Mouse (Mus musculus) stomach, embryonic 15.5 days (tissue): Measurements from ENCODE around the gene Fam170b. TPM values are rescaled to one million over a fixed set of nuclear protein-coding genes. Genes with fewer than 3 reads are reported as not detected.

Experiments
- ATAC-seq: fragments of 200-750 bp; cut with Nextera tagmentation; 2 replicates; pipeline ENCODE4 v1.8.0; 2017; ENCODE audit warnings: low read depth, moderate number of reproducible peaks, moderate TSS enrichment; ENCODE audit not compliant: insufficient read depth, low FRiP score
- H3K27ac ChIP-seq: fragments of 300-500 bp; sonication (generic); 2 replicates; pipeline ENCODE4 v1.5.1; 2015; ENCODE audit warnings: mild to moderate bottlenecking, inconsistent platforms
- H3K27me3 ChIP-seq: fragments of 300-500 bp; sonication (generic); replicated peaks from 2 replicates; pipeline ENCODE4 v1.6.1; 2015; ENCODE audit warnings: inconsistent platforms
- H3K36me3 ChIP-seq: fragments of 300-500 bp; sonication (generic); 2 replicates; pipeline ENCODE4 v1.6.1; 2015; ENCODE audit warnings: inconsistent platforms
- H3K4me1 ChIP-seq: fragments of 300-500 bp; sonication (generic); 2 replicates; pipeline ENCODE4 v1.6.1; 2015; ENCODE audit warnings: inconsistent platforms
- H3K4me2 ChIP-seq: fragments of 300-500 bp; sonication (generic); 2 replicates; pipeline ENCODE4 v1.6.1; 2015; ENCODE audit warnings: mild to moderate bottlenecking, inconsistent platforms
- H3K4me3 ChIP-seq: fragments of 300-500 bp; sonication (generic); replicated peaks from 2 replicates; pipeline ENCODE4 v1.5.1; 2015; ENCODE audit warnings: inconsistent platforms
- H3K9ac ChIP-seq: fragments of 300-500 bp; sonication (generic); 2 replicates; pipeline ENCODE4 v1.6.1; 2015; ENCODE audit warnings: inconsistent platforms
- H3K9me3 ChIP-seq: fragments of 300-500 bp; sonication (generic); 2 replicates; pipeline ENCODE4 v1.6.1; 2016; ENCODE audit warnings: inconsistent platforms
- WGBS: fragments of 180-500 bp; shearing (Covaris S2); methylation state at CpG from one replicate; pipeline ENCODE4 v1.1.7; 2015; 5-methylcytosine and 5-hydroxymethylcytosine counted together
- polyA plus RNA-seq: library from polyadenylated mRNA; unstranded; fragments of >200 nt; fragmentation: Nextera tagmentation; extraction: Ambion mirVana; gene quantifications from 2 replicates; pipeline ENCODE4 v1.2.1, GENCODE M21; 2015

Fam170b gene
- polyA plus RNA-seq: not detected in 2 replicates

DNA sequence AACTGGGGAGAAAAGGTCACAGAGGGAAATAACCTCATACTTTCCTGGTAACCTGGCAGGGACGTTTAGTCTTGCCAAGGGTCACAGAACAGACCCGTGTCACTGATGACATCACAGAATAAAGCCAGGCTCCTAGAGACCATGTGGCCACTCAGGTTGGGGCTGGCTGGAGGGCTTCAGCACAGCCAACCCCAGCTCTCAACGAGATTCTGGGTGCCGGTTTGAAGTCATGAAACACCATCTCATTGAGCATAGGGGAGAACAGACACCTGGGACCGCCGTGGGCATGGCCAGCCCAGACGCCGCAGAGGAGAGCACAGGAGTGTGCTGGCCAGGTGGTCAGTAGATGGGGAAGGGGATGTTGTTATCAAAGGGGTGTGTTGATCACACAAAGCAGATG lies at the start of gene Fam170b:
Gene Fam170b, plus strand, starts transcription at position 116 of the 400 bp plus-strand sequence.
- H3K36me3 ChIP-seq: no peaks in the 10 kb centered on the region
- 0 out of 2 replicates have a peak, but pooled peaks cover 4% of the 10 kb centered on the region for H3K4me1 ChIP-seq
- H3K9ac ChIP-seq: no peak within 1 kb of the TSS
- no peak for ATAC-seq
- 71% methylated on average over 8 of the region's 8 CpGs for WGBS
- H3K9me3 ChIP-seq: no peaks in the 10 kb centered on the region
- H3K4me2 ChIP-seq: no peak within 1 kb of the TSS
- no peak within 1 kb of the TSS for H3K4me3 ChIP-seq
- no peak within 1 kb of the TSS for H3K27ac ChIP-seq
- no peaks in the 10 kb centered on the region for H3K27me3 ChIP-seq

DNA sequence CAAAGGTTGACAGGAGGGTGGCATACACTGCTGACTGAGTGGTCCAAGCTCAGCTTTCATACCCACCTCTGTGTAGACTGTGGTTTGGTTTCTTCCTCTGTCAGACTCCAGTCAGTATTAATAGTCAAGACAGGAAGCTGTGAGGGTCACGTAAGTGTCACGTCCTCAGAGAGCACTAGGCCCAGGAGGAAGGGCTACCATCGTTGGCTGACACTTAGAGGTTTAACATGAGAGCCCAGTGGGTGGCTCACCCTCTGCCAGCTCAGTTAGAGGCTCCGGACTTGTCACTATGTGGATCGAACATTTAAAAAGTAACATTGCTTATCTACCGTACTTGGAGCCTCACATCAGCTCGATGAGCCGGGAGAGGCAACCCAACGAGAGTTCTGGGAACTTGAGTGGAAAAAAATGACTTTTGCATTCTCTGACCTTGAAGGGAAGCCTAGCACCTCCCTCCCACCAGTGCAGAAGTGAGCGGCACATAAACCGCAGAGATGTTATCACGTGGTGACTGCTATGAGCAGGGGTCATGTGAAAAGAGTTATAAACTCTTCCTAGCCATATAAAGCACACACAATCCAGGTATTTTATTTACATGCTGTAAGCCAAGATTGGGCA lies 49.5 kb upstream of the Fam170b start:
- no peak overlapping the region for H3K27ac ChIP-seq
- H3K9me3 ChIP-seq: no peaks in the 10 kb centered on the region
- H3K9ac ChIP-seq: no peak overlapping the region
- H3K4me1 ChIP-seq: no peaks in the 10 kb centered on the region
- no peak for ATAC-seq
- H3K36me3 ChIP-seq: no peaks in the 10 kb centered on the region
- no peaks in the 10 kb centered on the region for H3K27me3 ChIP-seq
- H3K4me2 ChIP-seq: no peak overlapping the region
- H3K4me3 ChIP-seq: no peak overlapping the region
- 61% methylated on average over 12 of the region's 12 CpGs for WGBS

DNA sequence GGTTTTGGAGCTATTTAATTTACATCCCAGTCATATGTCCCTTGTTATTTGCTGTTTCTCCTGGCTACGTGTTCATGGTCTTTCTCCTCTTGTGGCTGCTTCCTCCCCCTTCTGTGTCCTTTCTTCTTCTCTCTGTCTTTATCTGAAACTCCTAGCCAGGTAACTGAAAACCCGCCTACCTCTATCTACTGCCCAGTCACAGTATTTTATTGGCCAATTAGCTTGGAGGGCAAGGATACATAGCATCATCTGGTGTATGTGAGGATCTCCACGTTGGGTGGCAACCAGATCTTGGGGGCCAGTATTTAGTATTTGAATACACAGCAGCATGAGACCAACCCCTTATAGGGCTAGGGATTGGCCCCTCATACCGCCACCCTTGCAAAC lies 49.0 kb upstream of the Fam170b start:
- H3K9ac ChIP-seq: no peak overlapping the region
- no peak overlapping the region for H3K4me2 ChIP-seq
- H3K9me3 ChIP-seq: no peaks in the 10 kb centered on the region
- no peaks in the 10 kb centered on the region for H3K4me1 ChIP-seq
- H3K4me3 ChIP-seq: no peak overlapping the region
- WGBS: 71% methylated on average over 4 of the region's 4 CpGs
- ATAC-seq: no peak
- H3K36me3 ChIP-seq: no peaks in the 10 kb centered on the region
- no peak overlapping the region for H3K27ac ChIP-seq
- H3K27me3 ChIP-seq: no peaks in the 10 kb centered on the region

GRCm38 (mm10) chr14:32785556-32786130 lies 48.1 kb upstream of the Fam170b start, which contains the start of gene Tmem273:
TSS of gene Tmem273 (plus strand) at chr14:32785963.
- Histone ChIP-seq H3K4me1 (no peaks in the 10 kb centered on the region), H3K27ac (no peak within 1 kb of the TSS), H3K9ac (no peak within 1 kb of the TSS), H3K9me3 (no peaks in the 10 kb centered on the region), H3K4me2 (no peak within 1 kb of the TSS), H3K27me3 (no peaks in the 10 kb centered on the region), H3K36me3 (no peaks in the 10 kb centered on the region), H3K4me3 (no peak within 1 kb of the TSS)
- no peak for ATAC-seq
- 74% methylated on average over 3 of the region's 3 CpGs for WGBS

DNA sequence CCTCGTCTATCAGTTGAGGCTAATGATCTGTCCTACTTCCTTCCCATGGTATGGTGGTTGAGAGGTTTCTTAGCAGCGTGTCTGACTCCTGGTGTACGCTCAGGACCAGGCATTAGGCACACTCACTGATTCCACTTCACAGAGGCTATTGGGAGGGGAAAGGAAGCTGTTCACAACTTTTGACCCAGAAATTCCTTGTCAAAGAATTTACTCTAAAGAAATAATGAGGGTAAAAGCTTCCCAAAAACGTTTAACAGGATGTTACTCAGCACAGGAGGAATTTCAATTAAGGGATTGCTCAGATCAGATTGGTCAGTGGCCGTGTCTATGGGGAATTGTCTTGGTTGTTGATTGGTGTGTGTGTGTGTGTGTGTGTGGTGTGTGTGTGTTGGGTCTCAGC lies 46.1 kb upstream of the Fam170b start:
- no peaks in the 10 kb centered on the region for H3K4me1 ChIP-seq
- H3K9ac ChIP-seq: no peak overlapping the region
- no peak overlapping the region for H3K4me3 ChIP-seq
- H3K4me2 ChIP-seq: no peak overlapping the region
- H3K9me3 ChIP-seq: no peaks in the 10 kb centered on the region
- WGBS: 54% methylated on average over 5 of the region's 5 CpGs
- H3K27ac ChIP-seq: no peak overlapping the region
- H3K27me3 ChIP-seq: no peaks in the 10 kb centered on the region
- no peaks in the 10 kb centered on the region for H3K36me3 ChIP-seq
- no peak for ATAC-seq

DNA sequence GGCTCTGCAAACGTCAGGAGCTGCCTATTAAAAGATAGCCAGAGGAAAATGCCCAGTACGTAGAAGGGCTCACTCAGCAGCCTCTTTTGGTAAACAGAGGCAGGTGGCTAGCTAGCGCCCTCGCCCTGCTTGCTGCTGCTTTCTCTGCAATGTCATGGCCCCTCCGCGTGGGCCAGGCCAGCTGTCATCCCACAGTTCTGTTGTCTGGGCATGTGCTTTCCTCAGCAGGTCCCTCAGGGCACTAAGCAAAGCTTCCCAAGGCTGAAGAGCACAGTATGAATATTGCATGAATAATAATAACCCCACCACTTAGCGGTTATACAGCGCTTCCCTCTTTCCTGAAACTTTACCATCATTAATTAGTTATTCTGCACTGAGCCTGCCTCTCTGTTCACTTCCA lies 37.4 kb upstream of the Fam170b start:
- Histone ChIP-seq H3K36me3 (no peaks in the 10 kb centered on the region), H3K9me3 (no peaks in the 10 kb centered on the region), H3K4me2 (no peak overlapping the region), H3K9ac (no peak overlapping the region), H3K4me3 (no peak overlapping the region), H3K27ac (no peak overlapping the region), H3K4me1 (no peaks in the 10 kb centered on the region), H3K27me3 (no peaks in the 10 kb centered on the region)
- WGBS: 50% methylated on average over 8 of the region's 8 CpGs
- ATAC-seq: no peak

DNA sequence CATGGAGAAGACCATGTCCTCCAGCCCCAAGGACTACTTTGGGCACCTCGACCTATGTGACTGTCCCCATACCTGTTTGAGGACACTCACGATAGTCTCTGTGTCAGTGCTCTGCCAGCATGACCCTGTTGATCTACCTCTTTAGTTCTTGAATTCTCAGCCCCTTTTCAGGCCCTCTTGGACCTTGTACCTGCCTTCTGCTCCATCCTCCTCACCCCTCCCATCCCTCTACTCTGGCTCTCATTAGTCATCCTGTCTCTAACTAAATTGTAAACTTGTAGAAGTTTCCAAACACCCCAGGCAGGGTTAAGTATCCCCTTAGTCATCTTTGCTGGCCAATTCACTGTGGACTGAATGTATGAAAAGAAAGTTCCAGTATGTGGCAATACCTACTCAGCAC lies 36.0 kb upstream of the Fam170b start:
- no peaks in the 10 kb centered on the region for H3K36me3 ChIP-seq
- no peaks in the 10 kb centered on the region for H3K4me1 ChIP-seq
- no peaks in the 10 kb centered on the region for H3K27me3 ChIP-seq
- H3K4me3 ChIP-seq: no peak overlapping the region
- H3K27ac ChIP-seq: no peak overlapping the region
- no peaks in the 10 kb centered on the region for H3K9me3 ChIP-seq
- 76% methylated on average over 2 of the region's 2 CpGs for WGBS
- ATAC-seq: no peak
- no peak overlapping the region for H3K4me2 ChIP-seq
- no peak overlapping the region for H3K9ac ChIP-seq

DNA sequence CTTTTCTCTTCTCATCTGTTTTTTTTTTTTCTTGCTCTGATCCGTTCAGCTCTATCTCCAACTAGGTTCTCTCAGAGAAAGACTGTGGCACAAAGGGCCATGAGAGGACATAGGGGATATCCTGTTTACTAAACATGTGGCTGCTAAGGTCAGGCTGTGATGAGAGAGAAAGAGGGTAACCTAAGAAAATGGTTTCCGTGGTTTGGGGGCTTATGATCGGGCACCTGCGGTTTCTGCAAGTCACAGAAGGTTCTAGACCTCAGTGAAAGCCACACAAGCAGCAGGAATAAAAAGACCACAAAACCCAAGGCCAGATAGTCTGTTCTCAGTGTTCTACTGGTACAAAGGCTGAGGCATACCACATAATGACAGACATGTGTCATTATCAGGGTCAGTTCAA lies 35.4 kb upstream of the Fam170b start:
- Histone ChIP-seq H3K36me3 (no peaks in the 10 kb centered on the region), H3K27ac (no peak overlapping the region), H3K9me3 (no peaks in the 10 kb centered on the region), H3K4me1 (no peaks in the 10 kb centered on the region), H3K9ac (no peak overlapping the region), H3K27me3 (no peaks in the 10 kb centered on the region), H3K4me2 (no peak overlapping the region), H3K4me3 (no peak overlapping the region)
- no peak for ATAC-seq
- WGBS: 78% methylated on average over 4 of the region's 4 CpGs

- no peak overlapping the region for H3K4me3 ChIP-seq
- no peaks in the 10 kb centered on the region for H3K36me3 ChIP-seq
- no peak for ATAC-seq
- no peaks in the 10 kb centered on the region for H3K27me3 ChIP-seq
- H3K4me2 ChIP-seq: no peak overlapping the region
- no peak overlapping the region for H3K9ac ChIP-seq
- H3K27ac ChIP-seq: no peak overlapping the region
- no peaks in the 10 kb centered on the region for H3K9me3 ChIP-seq
- 92% methylated on average over 7 of the region's 7 CpGs for WGBS
- no peaks in the 10 kb centered on the region for H3K4me1 ChIP-seq
These were observed 33.7 kb upstream of the Fam170b start for GRCm38 (mm10) chr14:32800048-32800447.

DNA sequence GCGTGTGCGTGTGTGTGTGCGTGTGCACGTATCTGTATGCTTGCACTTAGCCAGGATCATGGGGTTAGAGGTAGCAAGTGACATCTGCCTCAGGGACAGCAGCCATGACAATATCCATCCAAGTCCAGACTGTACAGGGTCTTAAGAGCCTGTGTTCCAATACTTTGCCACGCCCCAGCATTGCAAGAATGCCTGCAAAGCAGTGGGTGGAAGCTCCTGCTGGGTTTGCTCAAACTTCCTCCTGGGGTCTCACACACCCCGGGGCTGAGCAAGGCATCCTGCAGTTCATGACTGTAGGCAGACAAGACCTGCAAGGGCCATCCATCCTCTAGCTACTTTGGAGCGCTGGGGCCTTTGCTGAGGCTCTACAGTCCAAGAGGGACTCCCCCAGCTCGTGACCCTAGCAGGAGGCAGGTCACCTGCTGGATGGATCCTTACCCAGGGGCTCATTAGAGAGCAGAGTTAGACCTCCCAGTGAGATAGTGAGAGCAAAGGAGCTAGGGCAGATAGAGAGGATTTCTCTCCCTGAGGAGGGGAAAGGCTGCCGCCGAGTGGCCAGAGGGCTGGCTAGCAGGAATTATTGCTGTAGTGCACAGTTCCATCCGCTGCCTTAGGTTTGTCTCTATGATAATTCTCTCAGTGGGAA lies 32.6 kb upstream of the Fam170b start:
- Histone ChIP-seq H3K4me3 (no peak overlapping the region), H3K36me3 (no peaks in the 10 kb centered on the region), H3K4me2 (no peak overlapping the region), H3K9me3 (no peaks in the 10 kb centered on the region), H3K9ac (no peak overlapping the region), H3K27ac (no peak overlapping the region), H3K4me1 (no peaks in the 10 kb centered on the region), H3K27me3 (no peaks in the 10 kb centered on the region)
- WGBS: 57% methylated on average over 11 of the region's 11 CpGs
- ATAC-seq: no peak

DNA sequence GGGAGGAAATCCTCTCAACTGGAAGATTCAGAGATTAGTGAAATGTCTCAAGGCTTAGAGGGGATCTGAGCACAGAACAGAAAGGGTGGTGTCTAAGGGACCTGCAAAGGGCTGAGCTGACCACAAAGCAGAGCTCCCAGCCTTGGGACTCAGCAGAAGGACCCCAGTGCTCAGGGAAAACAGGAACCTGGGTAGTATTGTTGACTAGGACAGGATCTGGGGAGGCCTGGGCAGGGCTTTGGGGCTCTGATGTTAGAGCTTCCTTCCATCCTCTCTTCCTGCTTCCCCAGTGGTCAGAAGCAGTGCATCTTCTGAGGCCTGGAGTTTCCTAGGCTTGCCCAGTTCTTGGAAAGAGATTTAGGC lies 32.1 kb upstream of the Fam170b start:
- no peak for ATAC-seq
- H3K36me3 ChIP-seq: no peaks in the 10 kb centered on the region
- no peak overlapping the region for H3K27ac ChIP-seq
- H3K4me1 ChIP-seq: no peaks in the 10 kb centered on the region
- no peaks in the 10 kb centered on the region for H3K9me3 ChIP-seq
- no peak overlapping the region for H3K4me3 ChIP-seq
- no peaks in the 10 kb centered on the region for H3K27me3 ChIP-seq
- no peak overlapping the region for H3K9ac ChIP-seq
- no peak overlapping the region for H3K4me2 ChIP-seq

DNA sequence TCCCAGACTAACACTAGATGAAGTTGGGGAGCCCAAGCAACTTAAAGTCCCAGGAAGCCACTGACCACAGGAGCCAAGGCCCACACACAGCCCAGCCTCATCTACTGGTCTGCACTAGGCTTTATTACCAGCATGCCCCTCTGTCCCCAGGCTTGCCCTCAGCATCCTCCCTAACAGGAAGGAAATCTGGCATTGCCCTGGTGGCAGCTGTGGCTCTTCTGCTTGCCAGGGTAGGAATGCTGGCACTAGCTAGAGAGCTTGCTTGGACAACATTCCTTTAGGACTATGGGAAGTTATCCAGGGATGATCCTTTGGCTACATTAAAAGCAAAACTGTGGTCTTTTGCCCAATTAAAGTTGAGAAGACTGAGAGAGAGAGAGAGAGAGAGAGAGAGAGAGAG lies 23.7 kb upstream of the Fam170b start:
- Histone ChIP-seq H3K9ac (no peak overlapping the region), H3K4me2 (no peak overlapping the region), H3K27me3 (no peaks in the 10 kb centered on the region), H3K4me3 (no peak overlapping the region), H3K27ac (no peak overlapping the region), H3K36me3 (no peaks in the 10 kb centered on the region), H3K9me3 (no peaks in the 10 kb centered on the region), H3K4me1 (no peaks in the 10 kb centered on the region)
- no peak for ATAC-seq
